Mouse (Mus musculus) embryo, embryonic 11 days (tissue): Measurements from ENCODE around the gene Sema3d.
A peak's percentile ranks its signal among the peaks of the same experiment; 100 is the strongest.

Source experiments
- DNase-seq: peaks from one replicate; pipeline ENCODE4 v3.0.0-alpha.2; 2015

The Sema3d gene

GRCm38 (mm10) chr5:12383133-12383959 lies at the start of gene Sema3d:
TSS of gene Sema3d (plus strand) at chr5:12383385.
- peak; percentile 90 for DNase-seq

GRCm38 (mm10) chr5:12377261-12377660 lies 5.9 kb upstream of the Sema3d start:
- no peak for DNase-seq

DNA sequence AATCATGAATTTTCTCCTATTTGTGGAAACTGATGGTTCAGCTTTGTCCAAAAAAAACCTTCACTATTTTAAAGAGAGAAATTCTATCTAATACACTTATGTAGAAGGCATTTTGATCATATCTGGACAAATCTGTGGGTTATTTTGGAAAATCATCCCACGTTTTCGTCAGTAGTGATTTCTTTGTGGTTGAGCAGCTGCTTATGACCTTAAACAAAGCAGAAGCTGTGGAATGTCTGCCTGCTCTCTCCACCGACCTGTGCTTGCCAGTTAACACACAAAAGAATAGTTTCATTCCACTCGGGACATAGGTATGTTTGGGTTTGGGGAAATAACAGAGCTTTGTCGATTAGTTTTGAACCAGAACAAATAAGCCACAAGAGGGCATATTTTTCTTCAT lies 4.3 kb upstream of the Sema3d start:
- DNase-seq = no peak

- DNase-seq = no peak
These were observed 1.2 kb upstream of the Sema3d start for GRCm38 (mm10) chr5:12382010-12382409.

GRCm38 (mm10) chr5:12383960-12384285 lies 738 bp downstream of the Sema3d start:
- DNase-seq = no peak

- DNase-seq = no peak
These were observed 9.5 kb downstream of the Sema3d start for GRCm38 (mm10) chr5:12392667-12393066.

- DNase-seq = no peak
These were observed 16.1 kb downstream of the Sema3d start for GRCm38 (mm10) chr5:12399271-12399670.

DNA sequence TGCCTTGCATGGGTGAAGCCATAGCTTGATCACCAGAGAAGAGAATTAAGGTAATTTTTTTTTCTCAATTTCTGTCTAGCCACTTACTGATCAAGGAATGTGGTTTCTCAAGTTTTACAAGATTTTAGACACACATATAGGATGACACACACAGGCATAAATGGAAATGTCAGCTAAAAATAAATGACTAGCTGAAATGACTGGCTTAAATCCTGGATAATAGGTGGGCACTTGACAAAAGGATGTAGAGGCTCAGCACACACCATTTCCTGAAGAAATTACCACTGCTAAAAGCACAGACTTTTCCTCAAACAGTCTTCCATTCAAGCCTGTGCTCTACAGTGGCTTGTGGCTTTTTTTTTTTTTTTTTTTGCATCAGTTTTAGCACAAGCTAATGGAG lies 21.0 kb downstream of the Sema3d start:
- no peak for DNase-seq

GRCm38 (mm10) chr5:12412595-12412994 lies 29.4 kb downstream of the Sema3d start:
- no peak for DNase-seq

- DNase-seq = no peak
These were observed 40.1 kb downstream of the Sema3d start for GRCm38 (mm10) chr5:12423264-12423663.

- peak; percentile 68 for DNase-seq
These were observed 58.6 kb downstream of the Sema3d start for GRCm38 (mm10) chr5:12441737-12442136.

GRCm38 (mm10) chr5:12442176-12443105 lies 59.3 kb downstream of the Sema3d start:
- DNase-seq = peak; percentile 53

- DNase-seq = no peak
These were observed 67.9 kb downstream of the Sema3d start for GRCm38 (mm10) chr5:12451089-12451488.

DNA sequence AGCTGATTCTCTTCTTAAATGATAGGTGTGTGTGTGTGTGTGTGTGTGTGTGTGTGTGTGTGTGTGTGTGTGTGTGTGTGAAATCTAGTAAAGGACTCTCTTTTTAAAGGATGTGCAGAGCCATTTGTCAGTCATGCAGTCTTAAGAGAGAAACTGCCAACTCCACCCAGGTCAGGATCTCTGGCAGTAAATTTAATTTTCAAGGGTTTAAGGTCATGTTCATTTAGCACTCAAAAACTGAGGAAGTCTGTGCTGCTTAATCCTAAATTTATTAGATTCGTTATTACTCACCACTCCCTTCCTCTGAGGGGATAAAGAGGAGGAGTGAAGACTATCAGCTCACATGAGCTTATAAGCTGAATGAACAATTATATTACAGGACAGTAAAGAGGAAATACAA lies 71.8 kb downstream of the Sema3d start:
- DNase-seq = no peak

GRCm38 (mm10) chr5:12457509-12457908 lies 74.3 kb downstream of the Sema3d start:
- DNase-seq = no peak

DNA sequence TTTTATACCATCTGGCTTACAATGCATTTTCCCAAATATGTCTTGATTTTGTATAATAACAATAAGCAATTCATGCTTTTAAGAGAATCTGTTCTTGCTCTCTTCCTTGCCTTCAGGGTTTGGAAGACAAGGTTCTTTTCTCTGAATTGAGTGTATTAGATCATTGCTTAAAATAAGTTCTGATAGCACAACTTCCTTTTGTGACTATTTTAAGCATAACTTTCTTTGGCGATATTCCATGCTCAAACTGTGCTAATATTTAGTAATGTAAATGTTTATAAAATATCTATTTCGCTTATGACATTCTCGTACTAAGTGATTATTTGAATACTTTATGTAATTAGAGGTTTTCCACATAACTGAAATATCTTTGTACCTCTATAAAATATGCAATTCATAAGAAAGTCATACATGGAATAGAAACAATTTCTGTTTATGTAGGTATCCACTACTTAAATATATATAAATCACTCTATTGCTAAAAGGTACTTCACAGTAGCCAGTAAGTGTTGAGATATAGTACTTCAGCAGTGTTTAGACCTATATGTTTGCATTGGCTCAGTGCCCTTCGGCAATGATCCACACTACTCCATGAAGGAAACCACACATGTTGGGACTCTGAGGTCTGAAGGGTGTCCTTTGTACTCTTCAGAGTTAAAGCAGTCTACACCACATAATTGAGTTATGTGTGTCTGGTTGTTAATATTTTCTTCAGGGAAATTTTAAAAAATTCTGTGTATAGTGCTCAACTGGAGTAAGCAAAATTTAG lies 84.6 kb downstream of the Sema3d start:
- no peak for DNase-seq

DNA sequence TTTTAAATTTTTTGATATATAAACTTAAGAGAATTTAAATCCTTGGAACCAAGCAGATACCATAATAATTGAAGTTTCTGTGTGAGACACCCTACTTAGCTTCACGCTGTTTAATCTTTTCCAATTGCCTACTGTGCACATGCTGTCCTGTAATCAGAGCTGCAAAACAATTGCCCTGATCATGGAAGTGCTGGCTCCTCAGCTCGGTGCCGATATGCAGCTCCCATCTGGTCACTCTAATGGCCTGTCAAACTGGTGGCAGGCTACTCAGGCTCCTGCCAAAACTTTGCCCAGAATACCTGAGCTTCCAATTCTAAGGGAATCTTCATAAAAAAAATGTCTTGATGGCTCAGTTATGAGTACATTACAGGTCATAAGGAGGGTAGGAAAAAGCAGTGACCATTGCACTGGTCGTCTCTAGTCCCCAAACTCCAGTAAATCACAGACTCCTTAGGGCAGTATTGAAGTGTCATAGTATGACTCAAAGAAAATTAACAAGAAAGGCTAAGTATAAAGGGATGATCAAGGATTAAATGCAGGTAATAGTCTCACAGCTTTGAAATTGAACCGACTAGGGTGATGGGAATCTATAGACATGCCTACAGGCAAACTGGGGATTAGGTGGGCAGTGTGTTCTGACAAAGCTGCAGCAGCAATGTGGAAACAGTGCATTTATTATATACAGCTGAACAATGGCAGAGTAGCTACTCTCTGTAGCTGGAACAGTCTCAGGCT lies 91.9 kb downstream of the Sema3d start:
- no peak for DNase-seq

DNA sequence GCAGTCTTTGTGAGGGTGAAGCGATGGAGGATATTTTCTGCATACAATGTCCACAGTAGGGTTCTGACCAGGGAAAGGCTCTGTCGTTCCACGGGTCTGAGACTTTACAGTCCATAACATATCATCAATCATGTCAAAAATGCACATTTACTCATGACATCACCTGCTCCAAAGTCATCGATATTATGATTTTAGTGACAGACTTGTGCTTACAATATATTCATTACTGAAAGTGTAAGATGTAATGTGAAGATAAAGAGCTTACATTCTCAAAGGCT lies 92.4 kb downstream of the Sema3d start:
- DNase-seq = no peak

GRCm38 (mm10) chr5:12487926-12488325 lies 104.7 kb downstream of the Sema3d start:
- DNase-seq = no peak

DNA sequence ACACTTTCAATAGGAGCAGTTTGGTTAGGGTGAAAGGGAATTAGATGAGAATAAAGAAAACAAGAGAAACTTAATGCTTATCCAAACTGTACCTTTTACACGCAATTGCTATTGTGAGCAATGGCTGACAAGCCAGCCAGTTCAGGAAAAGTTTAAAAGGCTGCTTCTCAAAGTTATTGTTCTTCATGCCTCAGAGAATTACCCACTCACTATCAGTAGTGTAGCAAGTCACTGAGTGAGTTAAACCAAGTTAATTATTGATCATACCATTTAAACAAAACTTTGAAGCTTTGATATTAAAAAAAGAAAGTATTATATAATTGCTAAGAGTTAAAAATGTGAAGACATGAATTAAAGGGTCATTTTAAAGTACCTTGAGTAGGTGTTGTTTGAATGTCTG lies 108.5 kb downstream of the Sema3d start:
- no peak for DNase-seq

DNA sequence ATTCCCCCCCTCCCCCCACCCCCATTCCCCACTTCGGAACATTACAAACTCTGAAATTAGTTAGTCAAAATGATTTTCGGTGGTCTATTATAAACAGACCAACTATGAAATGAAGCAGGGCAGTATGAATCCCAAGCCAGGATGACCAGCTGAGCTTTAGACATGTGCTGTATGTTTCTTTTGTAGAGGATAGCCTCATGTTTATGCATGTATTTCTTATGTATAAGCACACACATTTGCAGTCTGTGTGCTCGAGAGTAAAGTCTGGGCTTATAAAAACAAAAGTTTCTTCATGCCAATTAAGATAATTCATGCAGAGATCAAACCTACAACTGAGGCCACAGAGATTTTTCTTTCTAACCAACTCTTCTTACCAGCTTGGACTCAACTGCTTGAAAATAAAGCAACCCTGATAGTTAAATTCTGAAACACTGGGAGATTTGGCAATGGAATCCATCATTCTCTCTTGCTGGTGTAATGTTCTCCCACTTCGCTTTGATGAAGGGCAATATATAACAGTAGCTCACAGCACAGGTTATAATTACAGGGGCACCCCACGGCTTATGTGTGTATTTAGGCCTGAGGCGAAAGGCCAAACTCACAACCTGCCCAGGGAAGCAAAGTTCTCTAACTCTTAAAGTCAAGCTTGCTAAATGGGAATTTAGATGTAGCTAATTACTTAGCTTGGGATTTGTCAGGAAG lies 115.2 kb downstream of the Sema3d start:
- DNase-seq = no peak

DNA sequence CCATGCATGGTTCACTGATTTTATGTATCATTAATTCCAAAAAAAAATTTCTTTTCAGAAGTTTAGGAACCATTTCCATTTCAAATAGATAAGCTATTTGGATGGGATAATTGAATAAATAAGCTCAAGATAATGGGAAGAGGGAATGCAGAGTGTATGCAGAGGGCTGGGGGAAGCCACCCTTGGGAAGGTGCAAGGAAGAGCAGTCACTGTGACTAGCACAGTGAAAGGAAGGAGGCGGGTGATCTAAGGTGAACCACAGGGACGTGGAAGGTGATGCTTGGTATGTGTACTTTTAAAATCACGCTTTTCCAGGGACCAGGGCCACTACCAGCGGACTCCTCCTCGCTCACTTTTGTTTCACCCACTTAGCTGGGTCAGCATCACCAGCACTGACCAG lies 115.9 kb downstream of the Sema3d start:
- DNase-seq = no peak
